Mouse (Mus musculus): ENCODE measurements at regions not wholly inside any gene's neighbourhood (a gene's known extent, or its start where the extent isn't known, plus 50 kb on each side); places are given as distances from the start of the nearest gene placed in this dataset.

- H3K27ac ChIP-seq (replicated peaks) = no peak overlapping the region
- no peak for DNase-seq (ENCODE audit: low spot score)
- no peaks in the 10 kb centered on the region for H3K9me3 ChIP-seq (ENCODE audit: control insufficient read depth, low read length)
- no peak overlapping the region for H3K9ac ChIP-seq (ENCODE audit: low read length)
- no peak overlapping the region for H3K4me3 ChIP-seq (ENCODE audit: low read depth, low read length)
- no peak overlapping the region for H3K4me2 ChIP-seq (replicated peaks; ENCODE audit: low read depth)
- no peaks in the 10 kb centered on the region for H3K4me1 ChIP-seq (replicated peaks; ENCODE audit: control insufficient read depth, insufficient read depth)
- no peak for TF ChIP-seq EP300 (optimal IDR thresholded peaks at IDR 0.05)
- TF ChIP-seq CTCF (IDR thresholded peaks at IDR 0.05; ENCODE audit: low read depth) = no peak
- H3K36me3 ChIP-seq (ENCODE audit: control insufficient read depth, insufficient read depth, low read length) = no peaks in the 10 kb centered on the region
- ATAC-seq (ENCODE audit: low FRiP score, low TSS enrichment) = no peak
- H3K27me3 ChIP-seq (ENCODE audit: control insufficient read depth, insufficient read depth, low read length) = no peaks in the 10 kb centered on the region
- WGBS = 63% methylated on average over 12 of the region's 12 CpGs
Observed at GRCm38 (mm10) chr4:46257061-46257795, 61.1 kb upstream of the Xpa start.

GRCm38 (mm10) chr4:46258774-46259173 is 62.7 kb upstream of the Xpa start:
- Histone ChIP-seq H3K36me3 (ENCODE audit: control insufficient read depth, insufficient read depth, low read length) (no peaks in the 10 kb centered on the region), H3K9ac (ENCODE audit: low read length) (no peak overlapping the region), H3K4me2 (replicated peaks; ENCODE audit: low read depth) (no peak overlapping the region), H3K9me3 (ENCODE audit: control insufficient read depth, low read length) (no peaks in the 10 kb centered on the region), H3K4me3 (ENCODE audit: low read depth, low read length) (no peak overlapping the region), H3K27ac (replicated peaks) (no peak overlapping the region), H3K4me1 (replicated peaks; ENCODE audit: control insufficient read depth, insufficient read depth) (no peaks in the 10 kb centered on the region), H3K27me3 (ENCODE audit: control insufficient read depth, insufficient read depth, low read length) (no peaks in the 10 kb centered on the region)
- TF ChIP-seq CTCF (IDR thresholded peaks at IDR 0.05; ENCODE audit: low read depth) (peak; percentile 66), EP300 (optimal IDR thresholded peaks at IDR 0.05) (no peak)
- DNase-seq (ENCODE audit: low spot score) (no peak), ATAC-seq (ENCODE audit: low FRiP score, low TSS enrichment) (no peak)
- 48% methylated on average over 5 of the region's 5 CpGs for WGBS

GRCm38 (mm10) chr4:46268564-46269247 is 72.6 kb upstream of the Xpa start:
- H3K27ac ChIP-seq (replicated peaks) = no peak overlapping the region
- 57% methylated on average over 6 of the region's 6 CpGs for WGBS
- TF ChIP-seq EP300 (optimal IDR thresholded peaks at IDR 0.05) (no peak), CTCF (IDR thresholded peaks at IDR 0.05; ENCODE audit: low read depth) (no peak)

GRCm38 (mm10) chr4:46271066-46271465 is 72.3 kb upstream of the Foxe1 start:
- Histone ChIP-seq H3K36me3 (ENCODE audit: control insufficient read depth, insufficient read depth, low read length) (no peaks in the 10 kb centered on the region), H3K9me3 (ENCODE audit: control insufficient read depth, low read length) (no peaks in the 10 kb centered on the region), H3K4me3 (ENCODE audit: low read depth, low read length) (no peak overlapping the region), H3K27ac (replicated peaks) (no peak overlapping the region), H3K4me1 (replicated peaks; ENCODE audit: control insufficient read depth, insufficient read depth) (no peaks in the 10 kb centered on the region), H3K4me2 (replicated peaks; ENCODE audit: low read depth) (no peak overlapping the region), H3K27me3 (ENCODE audit: control insufficient read depth, insufficient read depth, low read length) (no peaks in the 10 kb centered on the region), H3K9ac (ENCODE audit: low read length) (no peak overlapping the region)
- 4% methylated on average over 2 of the region's 2 CpGs for WGBS
- ATAC-seq (ENCODE audit: low FRiP score, low TSS enrichment) (no peak), DNase-seq (ENCODE audit: low spot score) (no peak)
- TF ChIP-seq EP300 (optimal IDR thresholded peaks at IDR 0.05) (no peak), CTCF (IDR thresholded peaks at IDR 0.05; ENCODE audit: low read depth) (no peak)

More at GRCm38 (mm10) chr4:46268564-46269247, 72.6 kb upstream of the Xpa start:
- H3K27me3 ChIP-seq (ENCODE audit: control insufficient read depth, insufficient read depth, low read length) = no peaks in the 10 kb centered on the region
- no peaks in the 10 kb centered on the region for H3K4me1 ChIP-seq (replicated peaks; ENCODE audit: control insufficient read depth, insufficient read depth)
- H3K9me3 ChIP-seq (ENCODE audit: control insufficient read depth, low read length) = no peaks in the 10 kb centered on the region
- H3K4me3 ChIP-seq (ENCODE audit: low read depth, low read length) = no peak overlapping the region
- H3K36me3 ChIP-seq (ENCODE audit: control insufficient read depth, insufficient read depth, low read length) = no peaks in the 10 kb centered on the region
- ATAC-seq (ENCODE audit: low FRiP score, low TSS enrichment) (no peak), DNase-seq (ENCODE audit: low spot score) (no peak)
- H3K9ac ChIP-seq (ENCODE audit: low read length) = no peak overlapping the region
- H3K4me2 ChIP-seq (replicated peaks; ENCODE audit: low read depth) = no peak overlapping the region

GRCm38 (mm10) chr4:46275773-46276172 is 67.6 kb upstream of the Foxe1 start:
- no peak for DNase-seq (ENCODE audit: low spot score)
- Histone ChIP-seq H3K27ac (replicated peaks) (no peak overlapping the region), H3K27me3 (ENCODE audit: control insufficient read depth, insufficient read depth, low read length) (no peaks in the 10 kb centered on the region), H3K36me3 (ENCODE audit: control insufficient read depth, insufficient read depth, low read length) (no peaks in the 10 kb centered on the region), H3K9me3 (ENCODE audit: control insufficient read depth, low read length) (no peaks in the 10 kb centered on the region), H3K9ac (ENCODE audit: low read length) (no peak overlapping the region), H3K4me1 (replicated peaks; ENCODE audit: control insufficient read depth, insufficient read depth) (no peaks in the 10 kb centered on the region; the same call in 1 of the 2 replicates), H3K4me2 (replicated peaks; ENCODE audit: low read depth) (no peak overlapping the region), H3K4me3 (ENCODE audit: low read depth, low read length) (no peak overlapping the region)
- ATAC-seq (ENCODE audit: low FRiP score, low TSS enrichment) = no peak
- 88% methylated on average over 3 of the region's 3 CpGs for WGBS
- TF ChIP-seq EP300 (optimal IDR thresholded peaks at IDR 0.05) (no peak), CTCF (IDR thresholded peaks at IDR 0.05; ENCODE audit: low read depth) (no peak)

Measured in stomach, postnatal 0 days (tissue).